Mouse (Mus musculus): ENCODE measurements around the gene Chmp2a. TPM values are rescaled to one million over a fixed set of nuclear protein-coding genes. Genes with fewer than 3 reads are reported as not detected.

Chmp2a gene
- polyA plus RNA-seq, 1 experiment from 2014 or later, result 165 TPM

GRCm38 (mm10) chr7:13053501-13053900 is 18.9 kb upstream of the Chmp2a start:
- Histone ChIP-seq H3K9ac (ENCODE audit: low read length) (no peak overlapping the region), H3K4me1 (ENCODE audit: control insufficient read depth in 2 of 2, insufficient read depth in 2 of 2, low read length in 2 of 2) (peaks cover 0 to 4% of the 10 kb centered on the region in 2 experiments; a peak in 1 of 4 replicates)
- no peak for ATAC-seq (ENCODE audit: insufficient number of reproducible peaks, insufficient read depth, low FRiP score, low read depth)

GRCm38 (mm10) chr7:13053001-13053400 is 18.4 kb upstream of the Chmp2a start:
- ATAC-seq (ENCODE audit: insufficient number of reproducible peaks, insufficient read depth, low FRiP score, low read depth), result no peak
- Histone ChIP-seq H3K4me2 (ENCODE audit: low read length) (no peak overlapping the region), H3K9ac (ENCODE audit: low read length) (no peak overlapping the region), H3K36me3 (ENCODE audit: control insufficient read depth, insufficient read depth, low read length) (0 out of 2 replicates have a peak, but pooled peaks cover 4% of the 10 kb centered on the region), H3K4me1 (ENCODE audit: control insufficient read depth in 2 of 2, insufficient read depth in 2 of 2, low read length in 2 of 2) (peaks cover 0 to 4% of the 10 kb centered on the region in 2 experiments; a peak in 1 of 4 replicates), H3K9me3 (ENCODE audit: control insufficient read depth, low read length) (no peaks in the 10 kb centered on the region), H3K27ac (replicated peaks in 1 of 2; ENCODE audit: control insufficient read depth in 1 of 2, insufficient read depth in 1 of 2, low read depth in 2 of 2, low read length in 2 of 2) (no peak overlapping the region), H3K27me3 (ENCODE audit: control insufficient read depth, insufficient read depth, low read length) (no peaks in the 10 kb centered on the region), H3K4me3 (ENCODE audit: control insufficient read depth in 1 of 2, insufficient read depth in 1 of 2, low read depth in 1 of 2, low read length in 2 of 2) (no peak overlapping the region)
- WGBS, result 89% methylated on average over 13 of the region's 13 CpGs

More at GRCm38 (mm10) chr7:13053501-13053900, 18.9 kb upstream of the Chmp2a start:
- Histone ChIP-seq H3K27ac (replicated peaks in 1 of 2; ENCODE audit: control insufficient read depth in 1 of 2, insufficient read depth in 1 of 2, low read depth in 2 of 2, low read length in 2 of 2) (no peak overlapping the region), H3K9me3 (ENCODE audit: control insufficient read depth, low read length) (no peaks in the 10 kb centered on the region), H3K36me3 (ENCODE audit: control insufficient read depth, insufficient read depth, low read length) (0 out of 2 replicates have a peak, but pooled peaks cover 4% of the 10 kb centered on the region), H3K4me3 (ENCODE audit: control insufficient read depth in 1 of 2, insufficient read depth in 1 of 2, low read depth in 1 of 2, low read length in 2 of 2) (peak overlapping the region in 1 of 2 experiments; percentile 64; a peak in 2 of 4 replicates), H3K4me2 (ENCODE audit: low read length) (peak overlapping the region; percentile 69), H3K27me3 (ENCODE audit: control insufficient read depth, insufficient read depth, low read length) (no peaks in the 10 kb centered on the region)
- 95% methylated on average over 2 of the region's 2 CpGs for WGBS

- ATAC-seq (ENCODE audit: insufficient number of reproducible peaks, insufficient read depth, low FRiP score, low read depth), result no peak
- H3K4me3 ChIP-seq (ENCODE audit: control insufficient read depth in 1 of 2, insufficient read depth in 1 of 2, low read depth in 1 of 2, low read length in 2 of 2), result no peak overlapping the region
These were observed 11.5 kb upstream of the Chmp2a start for GRCm38 (mm10) chr7:13046084-13046483.

GRCm38 (mm10) chr7:13044254-13044625 is 9.6 kb upstream of the Chmp2a start:
- Histone ChIP-seq H3K4me3 (ENCODE audit: control insufficient read depth in 1 of 2, insufficient read depth in 1 of 2, low read depth in 1 of 2, low read length in 2 of 2) (peak overlapping the region; percentile 37 to 48), H3K4me1 (ENCODE audit: control insufficient read depth in 2 of 2, insufficient read depth in 2 of 2, low read length in 2 of 2) (peaks cover 5 to 12% of the 10 kb centered on the region in 2 experiments; a peak in 2 of 4 replicates), H3K4me2 (ENCODE audit: low read length) (peak overlapping the region; percentile 93), H3K27me3 (ENCODE audit: control insufficient read depth, insufficient read depth, low read length) (peaks cover 34% of the 10 kb centered on the region), H3K9ac (ENCODE audit: low read length) (peak overlapping the region; percentile 70), H3K9me3 (ENCODE audit: control insufficient read depth, low read length) (0 out of 2 replicates have a peak, but pooled peaks cover 2% of the 10 kb centered on the region), H3K27ac (replicated peaks in 1 of 2; ENCODE audit: control insufficient read depth in 1 of 2, insufficient read depth in 1 of 2, low read depth in 2 of 2, low read length in 2 of 2) (no peak overlapping the region), H3K36me3 (ENCODE audit: control insufficient read depth, insufficient read depth, low read length) (no peaks in the 10 kb centered on the region)
- 6% methylated on average over 23 of the region's 23 CpGs for WGBS
- ATAC-seq (ENCODE audit: insufficient number of reproducible peaks, insufficient read depth, low FRiP score, low read depth), result no peak

More at GRCm38 (mm10) chr7:13046084-13046483, 11.5 kb upstream of the Chmp2a start:
- Histone ChIP-seq H3K4me1 (ENCODE audit: control insufficient read depth in 2 of 2, insufficient read depth in 2 of 2, low read length in 2 of 2) (peaks cover 5 to 9% of the 10 kb centered on the region in 2 experiments; a peak in 2 of 4 replicates), H3K4me2 (ENCODE audit: low read length) (no peak overlapping the region), H3K27me3 (ENCODE audit: control insufficient read depth, insufficient read depth, low read length) (peaks cover 34% of the 10 kb centered on the region), H3K9me3 (ENCODE audit: control insufficient read depth, low read length) (0 out of 2 replicates have a peak, but pooled peaks cover 2% of the 10 kb centered on the region), H3K27ac (replicated peaks in 1 of 2; ENCODE audit: control insufficient read depth in 1 of 2, insufficient read depth in 1 of 2, low read depth in 2 of 2, low read length in 2 of 2) (no peak overlapping the region), H3K9ac (ENCODE audit: low read length) (no peak overlapping the region), H3K36me3 (ENCODE audit: control insufficient read depth, insufficient read depth, low read length) (0 out of 2 replicates have a peak, but pooled peaks cover 2% of the 10 kb centered on the region)
- 6% methylated on average over 2 of the region's 2 CpGs for WGBS

GRCm38 (mm10) chr7:13043445-13044253 is 9.0 kb upstream of the Chmp2a start:
- peak overlapping the region; percentile 93 for H3K4me2 ChIP-seq (ENCODE audit: low read length)
- peak overlapping the region; percentile 37 to 48 for H3K4me3 ChIP-seq (ENCODE audit: control insufficient read depth in 1 of 2, insufficient read depth in 1 of 2, low read depth in 1 of 2, low read length in 2 of 2)
- H3K9me3 ChIP-seq (ENCODE audit: control insufficient read depth, low read length), result 0 out of 2 replicates have a peak, but pooled peaks cover 2% of the 10 kb centered on the region
- no peak; the same call in 1 of the 2 replicates for ATAC-seq (ENCODE audit: insufficient number of reproducible peaks, insufficient read depth, low FRiP score, low read depth)
- 5% methylated on average over 83 of the region's 88 CpGs for WGBS
- H3K36me3 ChIP-seq (ENCODE audit: control insufficient read depth, insufficient read depth, low read length), result no peaks in the 10 kb centered on the region
- H3K27ac ChIP-seq (replicated peaks in 1 of 2; ENCODE audit: control insufficient read depth in 1 of 2, insufficient read depth in 1 of 2, low read depth in 2 of 2, low read length in 2 of 2), result no peak overlapping the region
- peaks cover 34% of the 10 kb centered on the region for H3K27me3 ChIP-seq (ENCODE audit: control insufficient read depth, insufficient read depth, low read length)
- H3K9ac ChIP-seq (ENCODE audit: low read length), result peak overlapping the region; percentile 70
- peaks cover 9 to 18% of the 10 kb centered on the region in 2 experiments for H3K4me1 ChIP-seq (ENCODE audit: control insufficient read depth in 2 of 2, insufficient read depth in 2 of 2, low read length in 2 of 2)

- no peak overlapping the region for H3K27ac ChIP-seq (replicated peaks in 1 of 2; ENCODE audit: control insufficient read depth in 1 of 2, insufficient read depth in 1 of 2, low read depth in 2 of 2, low read length in 2 of 2)
- H3K9ac ChIP-seq (ENCODE audit: low read length), result no peak overlapping the region; the same call in 1 of the 2 replicates
These were observed 8.5 kb upstream of the Chmp2a start for GRCm38 (mm10) chr7:13043120-13043444.

GRCm38 (mm10) chr7:13042511-13042910 is 7.9 kb upstream of the Chmp2a start:
- ATAC-seq (ENCODE audit: insufficient number of reproducible peaks, insufficient read depth, low FRiP score, low read depth), result no peak
- no peak overlapping the region for H3K27ac ChIP-seq (replicated peaks in 1 of 2; ENCODE audit: control insufficient read depth in 1 of 2, insufficient read depth in 1 of 2, low read depth in 2 of 2, low read length in 2 of 2)
- H3K4me2 ChIP-seq (ENCODE audit: low read length), result no peak overlapping the region
- 66% methylated on average over 6 of the region's 6 CpGs for WGBS
- peaks cover 10 to 19% of the 10 kb centered on the region in 2 experiments for H3K4me1 ChIP-seq (ENCODE audit: control insufficient read depth in 2 of 2, insufficient read depth in 2 of 2, low read length in 2 of 2)
- H3K4me3 ChIP-seq (ENCODE audit: control insufficient read depth in 1 of 2, insufficient read depth in 1 of 2, low read depth in 1 of 2, low read length in 2 of 2), result no peak overlapping the region
- H3K9ac ChIP-seq (ENCODE audit: low read length), result no peak overlapping the region
- no peaks in the 10 kb centered on the region for H3K36me3 ChIP-seq (ENCODE audit: control insufficient read depth, insufficient read depth, low read length)
- peaks cover 34% of the 10 kb centered on the region for H3K27me3 ChIP-seq (ENCODE audit: control insufficient read depth, insufficient read depth, low read length)
- H3K9me3 ChIP-seq (ENCODE audit: control insufficient read depth, low read length), result 0 out of 2 replicates have a peak, but pooled peaks cover 2% of the 10 kb centered on the region

More at GRCm38 (mm10) chr7:13043120-13043444, 8.5 kb upstream of the Chmp2a start:
- Histone ChIP-seq H3K4me1 (ENCODE audit: control insufficient read depth in 2 of 2, insufficient read depth in 2 of 2, low read length in 2 of 2) (peaks cover 10 to 19% of the 10 kb centered on the region in 2 experiments), H3K27me3 (ENCODE audit: control insufficient read depth, insufficient read depth, low read length) (peaks cover 34% of the 10 kb centered on the region), H3K9me3 (ENCODE audit: control insufficient read depth, low read length) (0 out of 2 replicates have a peak, but pooled peaks cover 2% of the 10 kb centered on the region), H3K4me2 (ENCODE audit: low read length) (peak overlapping the region; percentile 93), H3K4me3 (ENCODE audit: control insufficient read depth in 1 of 2, insufficient read depth in 1 of 2, low read depth in 1 of 2, low read length in 2 of 2) (peak overlapping the region in 1 of 2 experiments; percentile 48; a peak in 1 of 4 replicates), H3K36me3 (ENCODE audit: control insufficient read depth, insufficient read depth, low read length) (no peaks in the 10 kb centered on the region)
- no peak for ATAC-seq (ENCODE audit: insufficient number of reproducible peaks, insufficient read depth, low FRiP score, low read depth)
- WGBS, result 40% methylated on average over 16 of the region's 16 CpGs
